Mouse (Mus musculus) testis, adult 2 months (tissue): ENCODE results near the gene Adam23. TPM values are rescaled to one million over a fixed set of nuclear protein-coding genes. Genes with fewer than 3 reads are reported as not detected.
"Not testable (repeated sequence)": the region's sequence is repeated elsewhere in the genome, so short reads cannot be mapped to it uniquely, and the experiment has no call there.

ENCODE experiments used
- H3K27ac ChIP-seq: fragments of 200-500 bp; 2 replicates; pipeline ENCODE4 v1.5.1; 2012; ENCODE audit warnings: low read depth, low read length; ENCODE audit not compliant: control insufficient read depth, insufficient read depth
- H3K27me3 ChIP-seq: fragments of 200-500 bp; 2 replicates; pipeline ENCODE4 v1.6.1; 2012; ENCODE audit warnings: mild to moderate bottlenecking, low read length, moderate library complexity; ENCODE audit not compliant: control insufficient read depth, insufficient read depth
- H3K36me3 ChIP-seq: fragments of 200-500 bp; 2 replicates; pipeline ENCODE4 v1.6.1; 2012; ENCODE audit warnings: mild to moderate bottlenecking, low read length; ENCODE audit not compliant: control insufficient read depth, insufficient read depth
- H3K4me1 ChIP-seq: fragments of 200-500 bp; 2 replicates; pipeline ENCODE4 v1.6.1; 2012; ENCODE audit warnings: low read length; ENCODE audit not compliant: control insufficient read depth, insufficient read depth
- H3K4me3 ChIP-seq: fragments of 200-500 bp; 2 replicates; pipeline ENCODE4 v1.5.1; 2012; ENCODE audit warnings: low read depth, mild to moderate bottlenecking, low read length, moderate library complexity, mixed read lengths; ENCODE audit not compliant: control insufficient read depth
- CTCF ChIP-seq: fragments of 200-500 bp; IDR thresholded peaks from 2 replicates; pipeline ENCODE4 v1.5.1; 2012; ENCODE audit warnings: low read depth, mild to moderate bottlenecking, inconsistent platforms, low read length, moderate library complexity; ENCODE audit not compliant: control insufficient read depth, insufficient read depth, insufficient replicate concordance
- POLR2A ChIP-seq: fragments of 200-500 bp; IDR thresholded peaks from 2 replicates; pipeline ENCODE4 v1.6.1; 2012; ENCODE audit warnings: low read depth, mild to moderate bottlenecking, inconsistent platforms, low read length, moderate library complexity; ENCODE audit not compliant: control insufficient read depth
- polyA plus RNA-seq: library from polyadenylated mRNA; depleted of rRNA; stranded (reverse); fragments of >200 nt; gene quantifications from 2 replicates; pipeline ENCODE4 v1.2.3, GENCODE M21; 2012; rRNA removed

Adam23 gene
- polyA plus RNA-seq, 1 experiment: 1.8 TPM

- Histone ChIP-seq H3K27ac (no peak within 1 kb of the TSS), H3K4me3 (no peak within 1 kb of the TSS), H3K27me3 (no peaks in the 10 kb centered on the region), H3K36me3 (no peaks in the 10 kb centered on the region), H3K4me1 (peaks cover 3% of the 10 kb centered on the region; the same call in 1 of the 2 replicates)
- TF ChIP-seq POLR2A (no peak), CTCF (no peak)
These were observed 170.0 kb downstream of the Adam23 start, which contains the start of gene Gm39653 for GRCm38 (mm10) chr1:63615668-63616067. Gene Gm39653, plus strand, starts transcription at chr1:63615968.

GRCm38 (mm10) chr1:63628211-63628610 lies 182.5 kb downstream of the Adam23 start:
- Histone ChIP-seq H3K27ac (no peak overlapping the region), H3K4me1 (no peaks in the 10 kb centered on the region), H3K36me3 (no peaks in the 10 kb centered on the region), H3K4me3 (no peak overlapping the region), H3K27me3 (no peaks in the 10 kb centered on the region)
- TF ChIP-seq CTCF (no peak), POLR2A (no peak)

GRCm38 (mm10) chr1:63630390-63630789 lies 184.7 kb downstream of the Adam23 start:
- H3K4me3 ChIP-seq: not testable (repeated sequence)

DNA sequence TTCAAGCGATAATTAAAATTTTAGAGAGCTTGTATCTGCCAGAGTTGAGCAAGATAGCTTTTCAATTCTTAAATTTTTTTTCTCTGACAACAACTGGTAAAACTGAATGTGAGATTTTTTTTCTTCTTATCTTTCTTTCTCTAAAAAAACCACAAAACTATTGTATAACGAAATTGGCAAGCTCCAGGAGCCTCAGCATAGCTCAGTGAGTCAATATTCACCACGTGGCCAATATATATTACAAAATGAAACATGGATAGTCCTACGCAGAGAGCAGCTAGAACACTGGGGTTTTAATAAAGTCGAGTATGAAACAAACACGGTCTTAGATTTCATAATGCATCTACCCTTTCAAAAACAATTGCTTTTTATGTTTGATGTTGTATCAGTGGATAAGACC lies 194.2 kb downstream of the Adam23 start:
- H3K27ac ChIP-seq: no peak overlapping the region
- H3K36me3 ChIP-seq: no peaks in the 10 kb centered on the region
- TF ChIP-seq POLR2A (no peak), CTCF (no peak)
- H3K4me1 ChIP-seq: no peaks in the 10 kb centered on the region
- no peak overlapping the region for H3K4me3 ChIP-seq
- H3K27me3 ChIP-seq: no peaks in the 10 kb centered on the region

More at GRCm38 (mm10) chr1:63630390-63630789, 184.7 kb downstream of the Adam23 start:
- H3K4me1 ChIP-seq, H3K27me3 ChIP-seq, H3K27ac ChIP-seq, H3K36me3 ChIP-seq: not testable (repeated sequence)

Other genes starting within 250 kb of the Adam23 start
- gene Gpr1, start 231.3 kb upstream of the Adam23 start, polyA plus RNA-seq: 0.14 and 0.15 TPM in 2 replicates
- 29.9 and 39.0 TPM in 2 replicates for gene Zdbf2, start 172.6 kb upstream of the Adam23 start, polyA plus RNA-seq
- gene Gm39653, start 170.1 kb downstream of the Adam23 start, polyA plus RNA-seq: not detected in 2 replicates
- gene Dytn, start 241.0 kb downstream of the Adam23 start, polyA plus RNA-seq: 0.07 TPM in 1 of 2 replicates, not detected in the other